Mouse (Mus musculus) embryonic fibroblast, embryonic 13.5 days (primary cell): Measurements from ENCODE around the gene Mdga1.

Source experiments
- CTCF ChIP-seq: IDR thresholded peaks from 2 replicates; pipeline ENCODE4 v1.5.1; 2011; ENCODE audit warnings: mild to moderate bottlenecking, control low read depth, low read length, moderate library complexity, borderline replicate concordance; ENCODE audit not compliant: insufficient read depth
- POLR2A ChIP-seq: IDR thresholded peaks from 2 replicates; pipeline ENCODE4 v1.6.1; 2011; ENCODE audit warnings: low read depth, mild to moderate bottlenecking, control low read depth, low read length, moderate library complexity

DNA sequence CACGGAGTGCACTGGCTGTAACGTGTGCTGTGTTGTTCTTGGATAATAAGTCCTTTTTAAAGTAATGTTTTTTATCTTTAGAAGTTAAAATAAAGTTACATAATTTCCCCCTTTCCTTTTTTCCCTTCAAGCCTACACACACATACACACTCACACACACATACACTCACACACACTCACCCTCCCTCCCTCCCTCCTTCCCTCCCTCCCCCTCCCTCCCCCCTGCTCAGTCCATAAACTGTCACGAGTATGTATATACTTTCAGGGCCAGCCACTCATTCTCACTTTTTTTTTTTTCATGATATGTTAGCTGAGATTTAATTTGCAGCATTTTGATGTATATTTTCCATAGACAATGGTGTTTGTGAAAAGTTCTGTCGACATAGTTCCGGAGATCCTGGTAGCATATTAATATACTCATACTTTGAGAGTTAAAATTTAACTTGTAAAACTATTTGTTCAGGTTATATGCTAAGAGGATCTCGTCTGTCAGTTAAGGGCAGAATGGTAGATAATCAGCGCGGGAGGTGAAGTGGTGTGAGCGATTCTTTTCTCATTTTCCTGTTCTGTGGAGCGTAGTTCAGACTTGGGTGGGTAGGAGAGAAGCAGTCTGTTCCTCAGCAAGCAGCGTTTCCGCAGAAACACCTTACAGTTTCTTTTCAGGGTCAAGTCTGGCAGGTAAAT is 49.2 kb upstream of the Mdga1 start:
- TF ChIP-seq POLR2A: no peak
- TF ChIP-seq CTCF: no peak
